Mouse (Mus musculus): ENCODE data around the gene Ly6g5b. TPM values are rescaled to one million over a fixed set of nuclear protein-coding genes. Genes with fewer than 3 reads are reported as not detected.

Gene Ly6g5b
- polyA plus RNA-seq, 1 experiment from 2014 or later = not detected

Other genes with a start within 250 kb of the Ly6g5b start
- 0.23 and 0.26 TPM in 2 replicates for gene Zbtb12, start 235.9 kb downstream of the Ly6g5b start, polyA plus RNA-seq (2021; fragmentation: Nextera tagmentation)
- not detected in 2 replicates for gene Gm20547, start 233.4 kb downstream of the Ly6g5b start, polyA plus RNA-seq (2021; fragmentation: Nextera tagmentation)
- 1.3 and 2.0 TPM in 2 replicates for gene C2, start 217.2 kb downstream of the Ly6g5b start, polyA plus RNA-seq (2021; fragmentation: Nextera tagmentation)
- 21.5 and 22.0 TPM in 2 replicates for gene Ehmt2, start 217.0 kb downstream of the Ly6g5b start, polyA plus RNA-seq (2021; fragmentation: Nextera tagmentation)
- 0.29 and 0.30 TPM in 2 replicates for gene Slc44a4, start 201.0 kb downstream of the Ly6g5b start, polyA plus RNA-seq (2021; fragmentation: Nextera tagmentation)
- 24.8 and 26.2 TPM in 2 replicates for gene Neu1, start 184.2 kb downstream of the Ly6g5b start, polyA plus RNA-seq (2021; fragmentation: Nextera tagmentation)
- 0.90 and 1.3 TPM in 2 replicates for gene Hspa1b, start 156.2 kb downstream of the Ly6g5b start, polyA plus RNA-seq (2021; fragmentation: Nextera tagmentation)
- gene Gm20481, start 145.5 kb downstream of the Ly6g5b start, polyA plus RNA-seq (2021; fragmentation: Nextera tagmentation) = not detected in 2 replicates
- 7.2 and 7.7 TPM in 2 replicates for gene Hspa1a, start 143.3 kb downstream of the Ly6g5b start, polyA plus RNA-seq (2021; fragmentation: Nextera tagmentation)
- gene Hspa1l, start 142.7 kb downstream of the Ly6g5b start, polyA plus RNA-seq (2021; fragmentation: Nextera tagmentation) = 0.60 and 0.84 TPM in 2 replicates
- 35.2 and 42.4 TPM in 2 replicates for gene Lsm2, start 133.6 kb downstream of the Ly6g5b start, polyA plus RNA-seq (2021; fragmentation: Nextera tagmentation)
- gene Vars, start 114.4 kb downstream of the Ly6g5b start, polyA plus RNA-seq (2021; fragmentation: Nextera tagmentation) = 20.0 and 21.5 TPM in 2 replicates
- 0.20 TPM in 1 of 2 replicates, not detected in the other for gene Vwa7, start 98.8 kb downstream of the Ly6g5b start, polyA plus RNA-seq (2021; fragmentation: Nextera tagmentation)
- gene Sapcd1, start 87.4 kb downstream of the Ly6g5b start, polyA plus RNA-seq (2021; fragmentation: Nextera tagmentation) = 0.62 and 0.97 TPM in 2 replicates
- gene Msh5, start 68.7 kb downstream of the Ly6g5b start, polyA plus RNA-seq (2021; fragmentation: Nextera tagmentation) = 0.33 and 0.59 TPM in 2 replicates
- 28.2 and 29.7 TPM in 2 replicates for gene Clic1, start 65.5 kb downstream of the Ly6g5b start, polyA plus RNA-seq (2021; fragmentation: Nextera tagmentation)
- gene Ddah2, start 56.4 kb downstream of the Ly6g5b start, polyA plus RNA-seq (2021; fragmentation: Nextera tagmentation) = 18.0 and 23.6 TPM in 2 replicates
- gene Ly6g6c, start 50.0 kb downstream of the Ly6g5b start, polyA plus RNA-seq (2021; fragmentation: Nextera tagmentation) = not detected in 2 replicates
- 0.06 TPM in 1 of 2 replicates, not detected in the other for gene Mpig6b, start 49.2 kb downstream of the Ly6g5b start, polyA plus RNA-seq (2021; fragmentation: Nextera tagmentation)
- 4.4 and 4.6 TPM in 2 replicates for gene Ly6g6e, start 38.5 kb downstream of the Ly6g5b start, polyA plus RNA-seq (2021; fragmentation: Nextera tagmentation)
- 1.2 and 2.3 TPM in 2 replicates for gene Ly6g6d, start 37.4 kb downstream of the Ly6g5b start, polyA plus RNA-seq (2021; fragmentation: Nextera tagmentation)
- gene Ly6g6f, start 29.8 kb downstream of the Ly6g5b start, polyA plus RNA-seq (2021; fragmentation: Nextera tagmentation) = 1.2 and 2.1 TPM in 2 replicates
- 86.3 and 93.9 TPM in 2 replicates for gene Abhd16a, start 26.2 kb downstream of the Ly6g5b start, polyA plus RNA-seq (2021; fragmentation: Nextera tagmentation)
- not detected in 2 replicates for gene Ly6g5c, start 7.1 kb downstream of the Ly6g5b start, polyA plus RNA-seq (2021; fragmentation: Nextera tagmentation)
- 16.5 and 19.1 TPM in 2 replicates for gene Gpank1, start 6.0 kb upstream of the Ly6g5b start, polyA plus RNA-seq (2021; fragmentation: Nextera tagmentation)
- 212 and 242 TPM in 2 replicates for gene Csnk2b, start 6.6 kb upstream of the Ly6g5b start, polyA plus RNA-seq (2021; fragmentation: Nextera tagmentation)
- 24.7 and 40.7 TPM in 2 replicates for gene D17H6S53E, start 10.9 kb upstream of the Ly6g5b start, polyA plus RNA-seq (2021; fragmentation: Nextera tagmentation)
- gene Apom, start 16.6 kb upstream of the Ly6g5b start, polyA plus RNA-seq (2021; fragmentation: Nextera tagmentation) = not detected in 2 replicates
- gene Bag6, start 19.8 kb upstream of the Ly6g5b start, polyA plus RNA-seq (2021; fragmentation: Nextera tagmentation) = 68.3 and 90.8 TPM in 2 replicates
- 25.5 and 33.2 TPM in 2 replicates for gene Prrc2a, start 49.5 kb upstream of the Ly6g5b start, polyA plus RNA-seq (2021; fragmentation: Nextera tagmentation)
- 37.6 and 39.5 TPM in 2 replicates for gene Aif1, start 60.6 kb upstream of the Ly6g5b start, polyA plus RNA-seq (2021; fragmentation: Nextera tagmentation)
- 28.9 and 30.2 TPM in 2 replicates for gene Lst1, start 73.0 kb upstream of the Ly6g5b start, polyA plus RNA-seq (2021; fragmentation: Nextera tagmentation)
- gene Ltb, start 79.0 kb upstream of the Ly6g5b start, polyA plus RNA-seq (2021; fragmentation: Nextera tagmentation) = 1.2 and 1.4 TPM in 2 replicates
- gene Tnf, start 86.6 kb upstream of the Ly6g5b start, polyA plus RNA-seq (2021; fragmentation: Nextera tagmentation) = 0.09 and 0.19 TPM in 2 replicates
- 0.14 and 0.16 TPM in 2 replicates for gene Lta, start 89.9 kb upstream of the Ly6g5b start, polyA plus RNA-seq (2021; fragmentation: Nextera tagmentation)
- gene Gm16181, start 105.4 kb upstream of the Ly6g5b start, polyA plus RNA-seq (2021; fragmentation: Nextera tagmentation) = not detected in 2 replicates
- 685 and 716 TPM in 2 replicates for gene Atp6v1g2, start 118.2 kb upstream of the Ly6g5b start, polyA plus RNA-seq (2021; fragmentation: Nextera tagmentation)
- gene Nfkbil1, start 120.4 kb upstream of the Ly6g5b start, polyA plus RNA-seq (2021; fragmentation: Nextera tagmentation) = 6.4 and 9.7 TPM in 2 replicates
- gene Ddx39b, start 126.3 kb upstream of the Ly6g5b start, polyA plus RNA-seq (2021; fragmentation: Nextera tagmentation) = 193 and 215 TPM in 2 replicates
- gene H2-D1, start 147.3 kb upstream of the Ly6g5b start, polyA plus RNA-seq (2021; fragmentation: Nextera tagmentation) = 68.9 and 78.2 TPM in 2 replicates
- 0.13 TPM in 1 of 2 replicates, not detected in the other for gene H2-Q1, start 205.0 kb upstream of the Ly6g5b start, polyA plus RNA-seq (2021; fragmentation: Nextera tagmentation)
- gene H2-Q2, start 226.8 kb upstream of the Ly6g5b start, polyA plus RNA-seq (2021; fragmentation: Nextera tagmentation) = 0.13 and 0.69 TPM in 2 replicates

All from layer of hippocampus, adult 6 months (tissue).